Mouse (Mus musculus) urinary bladder, postnatal 0 days (tissue): Measurements from ENCODE around the gene Glrp1. TPM values are rescaled to one million over a fixed set of nuclear protein-coding genes. Genes with fewer than 3 reads are reported as not detected.

Experiments
- polyA plus RNA-seq: library from polyadenylated mRNA; unstranded; fragments of >200 nt; fragmentation: Nextera tagmentation; extraction: Ambion mirVana; gene quantifications from 2 replicates; pipeline ENCODE4 v1.2.1, GENCODE M21; 2015

Gene Glrp1
- not detected in 2 replicates for polyA plus RNA-seq

DNA sequence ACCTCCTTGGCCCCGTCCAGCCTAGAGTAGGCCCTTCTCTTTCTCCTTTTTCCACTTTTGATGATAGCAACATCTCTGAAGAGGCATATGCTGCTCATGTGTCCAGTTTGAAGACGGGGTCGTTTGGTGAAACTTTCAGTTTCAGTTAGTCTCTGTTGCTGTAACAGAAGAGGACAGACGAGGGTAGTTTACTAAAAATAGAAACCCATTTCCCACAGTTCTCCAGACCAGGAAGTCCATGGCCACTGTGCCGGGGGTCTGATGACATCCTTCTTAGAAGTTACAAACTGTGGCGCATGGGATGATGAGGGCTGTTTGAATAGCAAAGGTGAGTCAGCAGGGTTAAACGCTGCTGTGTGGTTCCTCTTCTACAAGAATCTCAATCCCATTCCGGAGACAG is at the start of gene Glrp1:
Gene Glrp1, minus strand, starts transcription at position 278 of the 400 bp plus-strand sequence.

Other genes with a start within 250 kb of the Glrp1 start
- 35.4 and 44.6 TPM in 2 replicates for gene Hjurp, start 232.4 kb downstream of the Glrp1 start, polyA plus RNA-seq
- not detected in 2 replicates for gene Trpm8, start 232.4 kb downstream of the Glrp1 start, polyA plus RNA-seq
- 0.75 TPM in 1 of 2 replicates, not detected in the other for gene Spp2, start 103.1 kb downstream of the Glrp1 start, polyA plus RNA-seq
- 8.4 and 8.9 TPM in 2 replicates for gene Arl4c, start 192.2 kb upstream of the Glrp1 start, polyA plus RNA-seq